Mouse (Mus musculus): ENCODE measurements around the gene Elmo1.

Gene Elmo1

DNA sequence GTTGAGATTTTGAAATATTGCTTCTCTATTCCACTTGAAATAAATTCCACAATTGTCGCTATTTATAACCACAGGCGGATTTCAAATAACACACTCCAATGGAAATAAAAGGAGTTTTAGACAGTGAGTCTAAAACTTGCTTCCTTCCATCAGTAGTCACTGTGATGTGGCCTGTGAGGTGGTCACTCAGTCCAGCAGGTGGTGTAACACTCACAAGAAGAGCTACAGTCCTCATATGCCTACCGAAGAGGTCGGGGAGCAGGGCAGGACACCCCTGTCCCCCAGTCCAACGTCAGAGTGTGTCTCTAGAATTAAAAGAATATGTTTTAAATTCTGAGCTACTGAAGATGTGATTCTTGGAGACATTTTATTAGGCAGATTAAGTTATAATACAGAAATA, 229.8 kb downstream of the Elmo1 start:
- no peak for DNase-seq (ENCODE audit: low spot score)

DNA sequence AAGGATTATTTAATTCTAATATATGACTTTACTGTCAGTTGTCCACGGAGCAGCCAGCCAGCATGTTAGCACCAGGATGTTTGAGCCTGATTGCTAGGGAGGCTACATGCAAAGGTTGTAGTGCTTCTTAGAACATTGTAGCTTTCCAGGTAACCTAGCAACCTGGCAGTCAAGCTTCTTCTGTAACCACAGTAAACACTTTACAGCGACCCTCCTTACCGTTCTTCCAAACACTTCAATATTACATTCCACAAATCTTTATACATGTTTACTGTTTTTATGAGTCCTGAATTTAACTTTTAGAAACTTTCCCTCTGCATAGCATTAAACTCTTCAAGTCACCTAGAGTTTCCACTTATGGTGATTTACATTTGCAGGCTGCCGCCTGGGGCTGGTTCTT, 233.1 kb downstream of the Elmo1 start:
- DNase-seq (ENCODE audit: low spot score): no peak

DNA sequence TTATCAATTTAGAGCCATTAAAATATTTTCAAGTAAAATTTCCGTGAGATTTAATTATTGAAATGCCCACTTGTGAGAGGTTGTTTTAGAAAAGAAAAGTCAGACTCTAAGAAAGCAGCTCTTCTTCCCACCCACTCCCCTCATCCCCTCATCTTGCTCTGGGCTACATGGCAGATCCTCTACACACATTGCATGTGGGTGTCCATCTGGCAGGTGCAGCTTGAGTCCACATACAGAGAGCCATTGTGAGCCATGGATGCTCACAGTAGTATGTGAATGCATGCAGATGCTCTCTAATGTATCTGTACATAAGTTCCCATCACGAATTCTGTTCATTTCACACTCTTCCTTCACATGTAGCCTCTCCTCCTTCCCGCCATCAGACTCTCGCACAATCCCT, 236.7 kb downstream of the Elmo1 start:
- no peak for DNase-seq (ENCODE audit: low spot score)

DNA sequence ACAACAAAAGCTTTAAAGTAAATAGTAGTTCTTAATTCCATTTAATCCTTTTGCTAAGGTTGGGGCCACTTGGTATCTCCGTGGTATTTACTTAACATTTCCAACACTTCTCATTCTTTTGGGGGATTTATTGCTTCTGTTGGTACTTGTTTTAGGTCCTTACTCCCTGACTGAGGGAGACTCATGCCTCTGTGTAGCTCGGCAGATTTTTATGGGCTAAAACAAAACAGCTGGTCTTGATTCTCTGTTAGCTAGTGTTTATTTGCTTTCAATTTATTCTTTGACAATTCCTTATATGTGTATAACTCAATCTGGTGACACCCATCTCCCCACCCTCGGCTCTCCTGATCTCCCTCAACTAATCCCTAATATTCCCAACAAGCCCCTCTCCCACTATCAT, 237.6 kb downstream of the Elmo1 start:
- no peak for DNase-seq (ENCODE audit: low spot score)

DNA sequence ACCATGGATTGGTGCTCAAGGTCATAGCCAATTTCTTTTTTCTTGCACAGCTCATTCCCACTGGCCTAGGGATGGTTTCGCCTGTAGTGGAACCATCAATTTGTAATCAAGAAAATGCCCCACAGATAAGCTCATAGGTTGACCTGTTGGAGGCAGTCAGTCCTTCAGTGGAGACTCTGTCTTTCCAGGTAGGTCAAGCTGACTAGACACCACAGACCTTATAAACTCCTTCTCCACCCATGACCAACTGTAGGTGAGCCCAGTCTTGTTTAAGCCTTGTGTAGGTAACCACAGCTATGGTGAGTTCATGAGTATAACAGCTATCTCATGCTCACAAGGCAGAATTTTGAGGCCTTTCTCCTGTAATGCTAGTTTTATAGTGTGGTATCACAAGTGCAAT, 238.3 kb downstream of the Elmo1 start:
- no peak for DNase-seq (ENCODE audit: low spot score)

DNA sequence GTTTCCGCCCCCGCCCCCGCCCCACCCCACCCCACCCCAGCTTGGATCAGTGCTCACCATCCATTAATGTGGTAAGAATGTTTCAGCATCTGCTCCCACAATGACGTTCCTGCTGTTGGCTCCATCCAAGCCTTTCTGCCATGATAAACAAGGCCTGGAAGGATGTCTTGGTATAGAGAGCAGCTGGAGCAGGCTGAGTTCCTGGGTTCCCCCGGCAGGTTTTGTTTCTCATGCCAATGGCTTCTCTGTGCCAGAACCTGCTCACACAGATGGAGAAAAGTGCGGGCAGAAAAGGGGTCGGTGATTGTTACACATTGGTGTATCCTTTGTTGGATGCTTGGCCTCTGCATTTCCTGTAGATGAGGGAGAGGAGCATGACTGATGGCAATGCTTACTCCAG, 240.6 kb downstream of the Elmo1 start:
- DNase-seq (ENCODE audit: low spot score): no peak

DNA sequence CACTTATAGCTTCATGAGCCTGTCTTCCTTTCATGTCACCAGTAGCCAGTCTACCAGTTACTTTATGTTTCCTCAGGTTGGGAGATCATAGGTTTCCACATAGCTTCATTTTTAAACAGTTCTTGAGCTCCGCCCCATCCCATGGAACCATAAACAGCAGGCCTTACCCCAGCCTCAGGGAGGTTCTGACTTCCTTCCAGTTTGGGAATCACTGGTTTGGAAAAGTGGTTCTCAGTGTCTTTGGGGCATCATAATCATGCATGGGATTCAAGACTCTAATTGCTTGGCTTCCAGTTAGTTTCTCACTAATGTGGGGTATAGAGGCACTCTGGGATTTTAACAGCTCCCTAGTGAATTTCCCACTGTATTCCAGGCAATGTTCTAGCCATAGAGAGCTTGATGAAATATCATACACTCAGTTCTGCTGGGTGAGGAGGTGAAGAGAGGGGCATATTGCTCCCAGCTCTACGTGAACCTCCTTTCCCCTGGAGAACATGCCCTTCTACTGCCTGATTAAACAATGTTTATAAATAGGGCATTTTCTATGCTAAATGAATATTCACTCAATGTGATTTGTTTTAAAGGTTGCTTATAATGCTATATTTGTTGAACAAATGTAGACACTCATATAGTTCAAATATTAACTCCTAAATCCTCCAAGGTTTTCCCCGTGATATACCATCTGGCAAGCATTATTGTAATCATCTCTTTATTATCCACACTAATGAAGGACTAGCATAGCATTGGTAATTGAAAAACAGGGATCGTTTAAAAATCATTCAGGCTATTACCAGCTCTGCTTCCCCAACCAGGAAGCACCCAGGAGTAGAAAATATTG, 244.9 kb downstream of the Elmo1 start:
- DNase-seq (ENCODE audit: low spot score): no peak

DNA sequence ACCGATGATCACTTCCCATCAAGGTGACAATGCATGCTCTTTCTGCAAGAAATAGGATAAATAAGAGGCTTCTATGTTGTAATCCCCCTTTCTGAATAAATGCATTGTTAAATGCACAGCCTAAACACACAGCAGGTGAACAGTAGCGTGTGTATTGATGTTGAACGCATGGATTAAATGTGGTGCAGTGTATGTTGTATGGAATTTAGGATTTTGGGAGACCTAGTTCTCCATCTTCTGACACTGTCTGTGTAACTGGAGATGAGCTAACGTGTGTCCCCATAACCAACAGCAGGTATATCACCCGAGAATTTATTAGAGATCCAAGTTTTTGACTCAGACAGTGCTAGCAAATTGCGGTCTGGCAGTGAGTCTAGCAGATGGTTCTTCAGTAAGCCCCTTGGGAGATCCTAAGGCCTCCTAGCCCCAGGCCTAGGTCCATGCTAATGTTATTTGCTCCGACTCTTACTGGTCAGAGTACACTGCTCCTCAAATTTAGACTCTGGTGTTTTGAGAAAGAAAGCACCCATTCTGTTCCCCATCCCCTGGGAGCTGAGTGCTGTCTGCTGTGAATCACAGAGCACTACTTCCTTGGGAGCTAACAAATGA, 245.6 kb downstream of the Elmo1 start:
- DNase-seq (ENCODE audit: low spot score): no peak

DNA sequence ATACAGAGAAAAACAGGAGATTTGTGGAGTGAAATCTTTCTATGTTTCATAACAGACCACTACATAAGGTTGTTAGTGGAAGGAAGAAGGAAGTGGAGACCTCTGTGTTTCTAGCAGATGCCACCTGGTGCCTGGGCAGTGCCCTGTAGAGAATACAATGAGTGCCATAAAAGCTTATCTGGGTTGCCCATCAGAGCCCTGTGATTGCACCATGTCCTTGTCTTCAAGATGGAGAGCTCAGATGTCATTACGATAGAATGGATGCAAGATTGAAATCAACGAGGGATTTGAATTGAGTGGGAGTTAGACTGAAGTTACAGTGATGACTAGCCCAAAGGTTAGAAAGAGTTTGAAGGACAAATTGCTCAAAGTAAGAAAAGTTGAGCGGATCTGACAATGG, 252.5 kb downstream of the Elmo1 start:
- DNase-seq (ENCODE audit: low spot score): no peak

DNA sequence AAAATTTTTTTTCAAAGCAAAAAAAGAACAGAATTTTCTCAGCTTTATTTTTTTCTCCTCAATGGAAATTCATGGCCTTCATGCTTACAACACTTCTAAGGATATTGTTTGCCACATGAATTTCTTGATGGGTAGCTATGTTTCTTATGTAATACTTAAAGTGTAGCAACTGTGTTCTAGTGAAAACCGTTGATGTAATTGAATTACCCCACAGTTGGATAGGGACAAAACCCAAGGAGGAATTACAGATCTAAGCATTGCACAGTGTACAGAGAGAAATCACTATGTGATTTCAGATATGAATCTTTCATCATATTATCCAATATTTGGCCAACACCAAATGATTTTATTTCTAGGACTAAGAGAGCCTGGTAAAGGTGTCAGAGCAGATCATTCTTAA, 259.4 kb downstream of the Elmo1 start:
- no peak for DNase-seq (ENCODE audit: low spot score)

DNA sequence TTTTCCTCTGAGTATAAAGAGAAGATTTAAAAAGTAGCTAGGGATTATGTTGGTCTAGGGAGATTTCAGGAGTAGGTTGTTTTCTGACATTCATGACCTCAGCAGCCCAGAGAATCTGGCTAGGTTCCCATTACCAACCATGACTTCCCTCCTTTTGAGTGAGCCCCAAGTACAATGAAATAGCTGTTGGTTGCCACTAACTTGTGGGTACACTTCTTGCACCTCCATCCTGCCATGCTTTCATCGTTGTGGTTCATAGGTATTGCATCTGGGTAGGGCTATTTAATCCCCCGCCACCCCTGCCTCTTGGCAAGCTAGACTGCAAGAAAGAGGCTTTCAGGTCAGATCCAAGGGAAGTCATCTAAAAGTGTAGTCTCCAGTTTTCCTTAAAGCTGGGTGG, 262.2 kb downstream of the Elmo1 start:
- no peak for DNase-seq (ENCODE audit: low spot score)

DNA sequence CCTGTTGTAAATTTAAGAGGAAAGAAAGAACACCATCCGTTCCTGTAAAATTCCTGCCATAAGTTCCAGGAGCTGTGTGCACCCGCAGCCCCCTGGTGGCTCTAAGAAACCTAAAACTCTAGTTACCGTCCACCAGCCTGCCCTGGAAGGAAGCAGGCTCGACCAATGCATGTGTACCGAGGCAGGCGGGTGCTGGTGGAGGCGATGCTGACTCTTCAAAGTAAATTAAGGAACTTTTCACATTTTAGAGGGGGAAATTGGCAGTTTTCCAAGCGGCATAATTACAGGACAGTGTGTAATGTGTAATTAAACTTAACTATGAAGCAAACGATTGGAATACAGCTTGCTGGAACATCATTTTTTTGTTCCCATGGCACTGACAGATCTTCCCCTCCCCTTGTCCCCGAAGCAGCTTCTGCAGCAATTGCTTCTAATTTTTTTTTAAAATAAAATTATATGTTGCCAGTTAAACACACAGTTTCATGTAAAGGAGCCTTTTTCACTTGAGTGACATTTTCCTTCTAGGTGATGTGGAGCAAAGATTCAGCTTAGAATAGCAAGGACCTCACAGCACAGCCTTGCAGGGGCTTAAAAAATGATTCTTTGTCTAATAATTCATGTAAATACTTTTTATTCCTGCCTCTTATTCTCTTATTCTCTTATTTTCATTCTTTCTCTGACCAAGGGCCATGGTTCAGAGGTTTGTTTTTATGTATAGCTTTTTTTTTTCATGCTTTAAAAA, 263.6 kb downstream of the Elmo1 start:
- DNase-seq (ENCODE audit: low spot score): peak; percentile 23

DNA sequence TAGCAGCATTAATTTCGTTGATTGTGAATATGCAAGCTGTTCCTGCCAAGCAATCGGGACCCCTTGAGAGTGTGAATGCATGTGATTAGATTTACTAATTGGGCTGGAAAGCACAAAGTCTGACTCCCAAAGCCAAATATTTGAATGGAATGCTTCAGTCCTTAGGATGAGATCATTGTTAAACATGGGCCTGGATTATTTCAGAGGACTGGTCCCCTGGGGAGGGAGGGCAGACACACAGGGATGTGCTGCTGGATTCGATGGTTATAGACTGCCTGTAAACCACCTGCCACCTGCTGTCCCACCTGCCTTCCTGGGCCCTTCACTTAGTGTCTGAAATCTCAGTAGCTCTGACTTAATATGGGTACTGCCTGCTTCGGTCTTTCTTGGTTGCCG, 264.2 kb downstream of the Elmo1 start:
- no peak for DNase-seq (ENCODE audit: low spot score)

DNA sequence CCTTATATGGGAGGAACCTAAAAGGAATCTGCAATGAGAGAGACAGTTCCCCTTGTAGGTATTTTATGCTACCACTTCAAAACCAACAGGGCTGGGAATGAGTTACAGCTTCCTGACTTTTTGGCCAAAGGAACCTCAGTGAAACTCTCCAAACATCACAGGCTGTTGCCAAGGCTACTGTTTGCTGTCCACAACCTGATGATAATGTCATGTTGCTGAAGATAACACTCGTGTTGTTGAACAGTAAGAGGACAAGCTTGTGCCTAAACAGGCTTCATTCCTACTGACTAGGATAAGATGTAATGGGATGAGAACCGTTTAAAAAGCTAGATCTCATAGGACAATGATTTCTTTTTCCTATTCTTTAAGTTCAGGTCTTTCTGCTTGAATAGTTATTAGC, 272.1 kb downstream of the Elmo1 start:
- no peak for DNase-seq (ENCODE audit: low spot score)

DNA sequence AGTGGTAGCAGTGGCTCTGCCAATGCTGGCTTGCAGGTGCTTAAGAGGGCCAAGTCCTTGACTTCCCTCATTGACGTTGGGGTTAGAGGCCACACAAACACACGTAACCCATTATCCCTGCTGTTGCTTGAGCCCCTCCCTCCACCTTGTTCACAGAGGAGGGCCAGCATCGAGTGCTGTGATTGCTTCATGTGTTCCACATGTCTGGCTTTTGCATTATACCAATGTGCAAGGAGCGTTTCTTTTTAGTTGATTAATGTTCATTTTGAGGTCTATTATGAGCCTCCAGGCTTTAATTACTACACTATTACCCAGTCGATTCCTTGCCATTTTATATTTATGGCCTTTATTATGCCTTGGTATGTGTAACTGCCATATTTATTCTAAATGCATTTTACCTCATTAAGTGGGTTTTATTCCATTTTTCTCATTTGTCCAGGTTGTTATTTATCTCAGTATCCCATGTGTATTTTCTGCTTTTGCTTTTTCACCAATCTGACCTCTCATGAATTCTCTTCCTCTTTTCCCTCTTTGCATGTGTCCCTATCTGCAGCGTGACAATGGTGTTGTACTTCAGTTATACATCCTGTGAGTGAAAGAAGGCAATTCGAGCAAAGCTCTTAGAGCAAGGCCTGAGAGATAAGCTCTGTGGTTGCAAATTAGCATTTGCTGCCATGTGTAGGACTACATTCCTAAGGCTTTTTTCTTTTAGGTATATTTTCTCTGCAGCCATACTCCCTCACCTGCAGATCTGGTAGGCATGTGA, 275.6 kb downstream of the Elmo1 start:
- DNase-seq (ENCODE audit: low spot score): no peak

DNA sequence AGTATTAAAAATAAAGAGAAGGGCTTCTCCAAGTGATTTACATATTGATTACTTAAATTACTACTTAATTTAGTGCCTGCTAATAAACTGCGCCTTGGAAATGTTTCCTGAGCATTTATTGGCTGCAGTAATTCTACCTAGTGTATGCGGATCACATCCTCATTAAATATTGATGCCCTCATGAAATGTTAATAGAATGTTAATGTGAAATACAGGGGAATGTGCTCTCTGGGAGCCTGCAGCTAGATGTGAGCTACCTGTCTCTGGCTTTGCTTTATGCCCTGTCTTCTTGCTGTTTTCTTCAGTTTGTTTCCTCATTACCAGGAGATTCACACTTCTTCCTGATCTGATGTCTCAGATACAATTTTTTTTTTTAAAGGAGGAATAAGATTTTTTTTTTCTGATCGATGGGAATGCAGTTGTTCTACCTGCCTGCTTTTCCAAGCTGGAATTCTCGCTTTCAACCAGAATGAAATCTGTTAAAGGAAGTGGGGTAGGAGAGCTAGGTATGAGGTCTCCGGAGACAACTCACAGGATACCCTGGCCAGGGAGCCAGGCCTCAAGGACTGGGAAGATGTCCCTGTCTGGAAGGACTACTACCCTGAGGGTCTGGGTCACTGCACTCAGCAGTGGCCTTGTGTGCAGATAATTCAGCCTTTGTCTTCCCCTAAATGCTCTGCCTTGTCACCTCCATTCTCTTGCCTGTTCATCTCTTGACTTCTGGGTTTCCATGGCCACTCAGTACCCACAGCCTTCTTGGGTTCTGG, 279.8 kb downstream of the Elmo1 start:
- DNase-seq (ENCODE audit: low spot score): no peak

DNA sequence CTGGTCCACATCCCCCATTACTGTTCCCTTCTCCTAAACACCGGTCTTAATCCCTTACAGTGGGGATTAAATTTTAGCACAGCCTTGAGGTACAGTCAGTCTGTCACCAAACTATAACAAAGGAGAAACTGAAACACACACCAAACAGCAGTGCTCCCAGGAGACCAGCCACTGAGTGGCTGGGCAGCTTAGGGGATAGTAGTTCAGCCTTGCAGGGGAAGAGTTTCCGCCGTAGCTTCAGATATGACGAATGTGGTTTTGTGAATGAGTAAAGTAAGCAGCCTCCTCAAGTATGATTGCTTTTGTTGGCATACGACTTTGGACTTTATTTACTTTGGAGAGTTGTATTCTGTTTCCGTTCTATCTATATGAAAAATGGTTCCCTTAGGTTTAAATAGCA, 281.1 kb downstream of the Elmo1 start:
- DNase-seq (ENCODE audit: low spot score): no peak

DNA sequence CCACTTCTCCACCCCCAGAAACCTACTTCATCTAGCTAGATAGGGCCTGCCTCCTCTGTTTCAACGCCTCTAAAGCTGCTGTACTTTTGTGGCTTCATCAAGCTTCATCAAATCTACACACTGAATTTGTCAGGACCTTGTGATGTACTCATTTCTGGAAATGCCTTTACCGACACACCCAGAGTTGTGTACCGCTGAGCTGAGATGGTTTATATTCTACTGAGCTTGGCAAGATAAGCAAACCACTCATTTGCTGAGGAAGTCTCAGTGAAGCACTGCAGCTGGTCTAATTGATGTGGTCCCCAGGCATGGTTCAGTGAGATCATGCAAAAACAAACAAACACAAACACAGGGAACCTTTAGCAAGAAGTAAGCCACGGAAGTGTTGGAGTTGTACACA, 281.9 kb downstream of the Elmo1 start:
- DNase-seq (ENCODE audit: low spot score): no peak

DNA sequence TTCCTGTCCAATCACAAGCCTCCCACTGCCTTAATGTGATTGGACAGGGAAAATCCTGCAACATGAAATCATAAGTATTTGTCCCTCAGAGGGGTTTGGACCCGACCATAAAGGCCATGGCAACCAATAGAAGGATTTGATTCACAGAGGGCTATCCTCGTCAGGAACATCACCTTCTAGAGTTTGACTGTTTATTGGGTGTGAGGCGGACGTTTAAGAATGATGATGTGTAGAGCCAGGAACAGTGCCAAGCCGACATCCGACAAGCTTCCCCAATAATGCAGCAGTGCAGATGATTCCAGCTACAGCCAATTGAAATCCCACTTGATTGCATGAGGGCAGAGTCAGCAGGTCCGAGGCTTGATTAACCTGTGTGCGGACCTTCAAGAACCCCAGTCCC, 288.5 kb downstream of the Elmo1 start:
- DNase-seq (ENCODE audit: low spot score): no peak

DNA sequence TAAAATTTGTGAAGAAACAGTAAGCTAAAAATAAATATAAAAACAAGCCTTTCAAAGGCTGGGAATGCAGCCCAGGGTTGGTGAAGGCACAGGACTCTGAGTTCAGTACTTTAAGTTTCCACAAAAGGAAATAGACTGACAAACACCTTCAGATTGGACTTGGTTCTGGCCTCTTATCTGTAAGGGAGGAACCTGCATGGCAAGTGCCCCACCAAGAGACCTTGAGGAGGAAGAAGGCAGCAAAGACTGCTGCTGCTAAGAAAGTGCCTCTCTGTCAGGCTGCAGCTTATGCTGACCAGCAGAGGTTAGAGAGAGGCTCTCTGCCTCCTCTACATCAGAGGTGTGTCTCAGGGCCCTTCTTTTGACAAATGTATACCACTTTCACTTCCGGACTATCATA, 293.5 kb downstream of the Elmo1 start:
- DNase-seq (ENCODE audit: low spot score): no peak

DNA sequence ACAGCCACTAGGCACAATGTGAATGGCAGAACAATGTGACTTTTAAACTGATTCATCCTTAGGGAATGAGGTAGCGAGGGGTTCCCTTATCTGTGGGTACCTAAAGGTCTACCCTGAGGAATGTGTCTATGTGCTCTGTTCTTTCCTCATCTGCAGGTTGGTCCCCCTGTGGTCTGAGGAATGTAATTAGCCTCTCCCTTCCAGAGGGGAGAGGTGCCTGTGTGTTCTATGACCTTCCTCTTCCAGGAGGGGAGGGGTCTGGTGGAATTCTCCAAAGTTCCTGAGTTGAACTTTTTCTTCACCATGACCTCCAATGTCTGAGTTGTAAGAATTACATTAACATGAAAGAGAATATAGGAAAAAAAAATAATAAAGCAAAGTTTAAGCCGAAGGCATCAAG, 294.4 kb downstream of the Elmo1 start:
- no peak for DNase-seq (ENCODE audit: low spot score)

DNA sequence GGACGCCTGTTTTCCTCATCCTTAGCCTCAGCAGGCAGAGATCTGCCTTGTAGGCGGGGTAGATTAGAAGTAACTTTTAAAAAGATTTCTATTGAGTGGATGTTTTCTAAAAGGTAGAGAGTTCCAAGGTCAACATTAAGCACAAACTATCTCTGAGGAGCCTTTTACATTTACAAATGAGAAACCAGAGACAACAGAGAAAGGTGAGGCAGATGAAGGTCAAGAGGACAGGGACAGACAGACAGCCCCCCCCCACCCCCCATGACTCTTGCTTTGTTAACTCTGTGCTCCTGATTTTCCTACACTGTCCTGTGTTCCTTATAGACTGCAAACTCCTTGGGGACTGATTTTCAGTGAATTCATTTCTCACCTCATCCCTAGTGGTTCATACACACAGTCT, 295.0 kb downstream of the Elmo1 start:
- no peak for DNase-seq (ENCODE audit: low spot score)
